Mouse (Mus musculus): ENCODE results near the gene Dennd4a.

The Dennd4a gene

GRCm38 (mm10) chr9:64779628-64780027, 31.5 kb upstream of the Dennd4a start:
- Histone ChIP-seq H3K36me3 (ENCODE audit: control insufficient read depth, insufficient read depth, low read length, poor library complexity, severe bottlenecking) (no peaks in the 10 kb centered on the region), H3K27me3 (ENCODE audit: control insufficient read depth, insufficient read depth, low read length, poor library complexity, severe bottlenecking) (no peaks in the 10 kb centered on the region)
- peak; percentile 77 for DNase-seq (ENCODE audit: low read depth, low spot score)

GRCm38 (mm10) chr9:64783511-64783910, 27.6 kb upstream of the Dennd4a start:
- no peak for DNase-seq (ENCODE audit: low read depth, low spot score)
- Histone ChIP-seq H3K27me3 (ENCODE audit: control insufficient read depth, insufficient read depth, low read length, poor library complexity, severe bottlenecking) (no peaks in the 10 kb centered on the region), H3K36me3 (ENCODE audit: control insufficient read depth, insufficient read depth, low read length, poor library complexity, severe bottlenecking) (no peaks in the 10 kb centered on the region)

DNA sequence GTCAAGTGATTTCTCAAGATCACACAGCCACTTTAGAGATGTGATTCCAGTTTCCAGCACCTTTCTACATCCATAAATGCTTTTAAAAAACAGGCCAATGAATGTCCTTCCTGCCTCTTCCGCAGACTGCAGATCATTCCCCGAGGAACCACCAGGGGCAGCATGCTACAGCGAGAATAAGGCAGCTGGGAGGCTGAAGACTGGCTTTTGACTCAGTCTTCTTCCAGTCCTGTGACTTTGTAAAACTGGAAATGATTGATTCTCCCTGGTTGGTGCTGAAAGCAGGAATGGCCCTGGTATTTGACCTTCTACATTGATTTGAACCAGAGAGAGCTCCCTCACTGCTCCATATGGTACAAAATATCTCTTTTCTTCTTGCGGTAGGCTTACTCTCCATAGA, 26.3 kb upstream of the Dennd4a start:
- H3K27me3 ChIP-seq (ENCODE audit: control insufficient read depth, insufficient read depth, low read length, poor library complexity, severe bottlenecking) = no peaks in the 10 kb centered on the region
- DNase-seq (ENCODE audit: low read depth, low spot score) = peak; percentile 89
- no peaks in the 10 kb centered on the region for H3K36me3 ChIP-seq (ENCODE audit: control insufficient read depth, insufficient read depth, low read length, poor library complexity, severe bottlenecking)

- no peak for DNase-seq (ENCODE audit: low read depth, low spot score)
- no peaks in the 10 kb centered on the region for H3K36me3 ChIP-seq (ENCODE audit: control insufficient read depth, insufficient read depth, low read length, poor library complexity, severe bottlenecking)
- H3K27me3 ChIP-seq (ENCODE audit: control insufficient read depth, insufficient read depth, low read length, poor library complexity, severe bottlenecking) = no peaks in the 10 kb centered on the region
These were observed 24.8 kb upstream of the Dennd4a start for GRCm38 (mm10) chr9:64786216-64786905.

DNA sequence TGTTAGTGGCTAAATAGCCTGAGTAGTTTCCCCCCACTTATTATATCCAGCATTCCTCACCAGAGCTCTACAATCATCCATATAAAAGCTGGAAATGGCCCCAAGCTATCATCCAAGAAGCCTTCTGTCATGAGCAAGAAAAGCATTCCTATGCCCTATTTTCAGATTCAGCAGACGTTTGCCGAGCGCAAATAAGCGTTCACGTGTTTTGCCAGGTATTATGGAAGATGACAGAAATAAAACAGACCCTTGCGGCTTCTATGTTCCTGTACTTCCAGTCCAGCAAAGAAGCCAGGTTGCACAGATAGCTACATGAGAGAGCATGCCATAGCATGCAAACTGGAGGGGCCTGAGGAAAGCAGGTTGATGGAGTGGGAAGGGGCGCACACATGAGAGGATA, 23.1 kb upstream of the Dennd4a start:
- Histone ChIP-seq H3K27me3 (ENCODE audit: control insufficient read depth, insufficient read depth, low read length, poor library complexity, severe bottlenecking) (no peaks in the 10 kb centered on the region), H3K36me3 (ENCODE audit: control insufficient read depth, insufficient read depth, low read length, poor library complexity, severe bottlenecking) (no peaks in the 10 kb centered on the region)
- no peak for DNase-seq (ENCODE audit: low read depth, low spot score)

GRCm38 (mm10) chr9:64789341-64789761, 21.8 kb upstream of the Dennd4a start:
- peak; percentile 97 for DNase-seq (ENCODE audit: low read depth, low spot score)
- Histone ChIP-seq H3K36me3 (ENCODE audit: control insufficient read depth, insufficient read depth, low read length, poor library complexity, severe bottlenecking) (no peaks in the 10 kb centered on the region), H3K27me3 (ENCODE audit: control insufficient read depth, insufficient read depth, low read length, poor library complexity, severe bottlenecking) (no peaks in the 10 kb centered on the region)

DNA sequence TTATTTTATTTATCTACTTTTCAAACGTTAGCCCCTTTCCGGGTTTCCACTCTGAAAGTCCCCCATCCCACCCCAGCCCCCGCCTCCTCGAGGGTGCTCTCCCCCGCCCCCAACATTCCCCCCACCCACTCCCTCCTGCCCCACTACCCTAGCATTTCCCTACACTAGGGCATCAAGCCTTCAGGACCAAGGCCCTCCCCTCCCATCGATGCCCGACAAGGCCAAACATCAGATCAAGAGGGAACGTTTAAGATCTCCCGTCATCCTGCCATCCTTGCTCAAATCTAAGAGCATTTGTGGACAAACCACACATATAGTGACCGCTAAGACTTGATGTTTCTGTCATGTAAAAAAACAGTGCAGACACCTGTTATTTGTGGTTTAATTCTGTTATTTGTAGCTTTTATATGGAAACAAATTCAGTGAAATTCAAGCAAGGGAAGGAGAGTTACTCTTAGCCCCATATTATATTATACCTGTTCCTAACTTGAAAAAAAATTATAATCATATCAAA, 21.2 kb upstream of the Dennd4a start:
- no peaks in the 10 kb centered on the region for H3K36me3 ChIP-seq (ENCODE audit: control insufficient read depth, insufficient read depth, low read length, poor library complexity, severe bottlenecking)
- DNase-seq (ENCODE audit: low read depth, low spot score) = peak; percentile 50
- H3K27me3 ChIP-seq (ENCODE audit: control insufficient read depth, insufficient read depth, low read length, poor library complexity, severe bottlenecking) = no peaks in the 10 kb centered on the region

DNA sequence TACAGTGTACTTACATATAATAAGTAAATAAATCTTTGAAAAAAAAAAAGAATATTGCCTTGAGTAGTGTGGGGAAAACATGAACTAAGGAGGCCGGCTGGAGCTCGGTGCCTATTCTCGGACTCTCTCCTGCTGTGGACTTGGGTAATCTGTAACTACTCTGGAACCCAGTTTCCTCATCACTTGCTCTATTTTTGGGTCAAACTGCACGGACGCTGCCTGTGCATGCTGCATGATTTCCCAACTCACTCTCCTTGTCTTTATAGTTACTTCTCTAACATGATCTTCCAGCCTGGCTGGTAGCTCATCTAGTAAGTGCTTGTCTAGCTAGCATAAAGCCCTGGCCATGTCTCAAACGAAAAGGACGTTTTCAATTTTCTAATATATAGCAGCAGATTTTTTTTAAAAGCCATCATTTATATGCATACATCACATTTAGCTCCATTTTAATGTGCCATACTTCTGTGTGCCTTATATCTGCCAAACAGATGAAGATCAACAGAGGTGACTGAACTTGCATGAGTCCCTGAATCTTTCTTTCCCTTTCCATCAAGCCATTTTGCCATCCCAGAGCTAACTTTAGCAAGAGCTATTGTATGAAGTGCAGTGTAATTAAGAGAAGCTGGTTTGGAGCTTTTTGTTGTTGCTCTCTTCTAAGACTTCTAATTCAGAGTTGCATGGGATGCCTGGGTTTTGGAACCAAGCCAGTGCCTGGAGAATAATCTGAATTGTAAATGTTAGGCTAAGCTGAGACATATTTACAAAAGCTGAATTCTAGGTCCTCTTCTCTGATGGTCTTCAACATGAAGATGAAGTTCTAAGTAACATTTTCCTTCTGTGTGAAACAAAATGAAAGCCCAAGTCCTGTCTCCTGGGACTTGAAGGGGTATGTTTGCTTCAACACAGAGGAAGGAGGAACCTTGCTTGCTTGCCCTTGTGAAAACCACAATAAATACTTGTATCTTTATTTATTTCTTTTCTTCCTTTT, 20.2 kb upstream of the Dennd4a start:
- peak; percentile 85 for DNase-seq (ENCODE audit: low read depth, low spot score)
- no peaks in the 10 kb centered on the region for H3K36me3 ChIP-seq (ENCODE audit: control insufficient read depth, insufficient read depth, low read length, poor library complexity, severe bottlenecking)
- H3K27me3 ChIP-seq (ENCODE audit: control insufficient read depth, insufficient read depth, low read length, poor library complexity, severe bottlenecking) = no peaks in the 10 kb centered on the region

DNA sequence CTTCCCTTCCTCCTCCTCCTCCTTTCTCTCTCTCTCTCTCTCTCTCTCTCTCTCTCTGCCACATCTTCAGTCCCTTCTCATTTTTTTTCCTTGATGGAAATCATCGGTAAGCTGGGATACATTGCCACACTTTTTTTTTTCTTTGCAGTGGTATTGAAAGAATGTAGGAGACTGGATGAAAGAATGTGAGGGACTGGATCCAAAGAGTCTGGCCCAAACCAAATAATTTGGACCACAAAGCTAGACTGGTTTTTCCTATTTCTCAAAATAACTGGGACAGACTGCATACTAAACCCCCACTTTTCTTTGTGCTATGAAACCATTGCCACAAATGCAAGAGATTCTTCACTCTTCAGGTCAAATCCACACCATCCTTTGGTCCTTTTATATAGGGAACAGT, 19.5 kb upstream of the Dennd4a start:
- DNase-seq (ENCODE audit: low read depth, low spot score) = no peak
- no peaks in the 10 kb centered on the region for H3K36me3 ChIP-seq (ENCODE audit: control insufficient read depth, insufficient read depth, low read length, poor library complexity, severe bottlenecking)
- H3K27me3 ChIP-seq (ENCODE audit: control insufficient read depth, insufficient read depth, low read length, poor library complexity, severe bottlenecking) = no peaks in the 10 kb centered on the region

GRCm38 (mm10) chr9:64792379-64793274, 18.5 kb upstream of the Dennd4a start:
- H3K27me3 ChIP-seq (ENCODE audit: control insufficient read depth, insufficient read depth, low read length, poor library complexity, severe bottlenecking) = no peaks in the 10 kb centered on the region
- no peaks in the 10 kb centered on the region; the same call in 1 of the 2 replicates for H3K36me3 ChIP-seq (ENCODE audit: control insufficient read depth, insufficient read depth, low read length, poor library complexity, severe bottlenecking)
- no peak for DNase-seq (ENCODE audit: low read depth, low spot score)

DNA sequence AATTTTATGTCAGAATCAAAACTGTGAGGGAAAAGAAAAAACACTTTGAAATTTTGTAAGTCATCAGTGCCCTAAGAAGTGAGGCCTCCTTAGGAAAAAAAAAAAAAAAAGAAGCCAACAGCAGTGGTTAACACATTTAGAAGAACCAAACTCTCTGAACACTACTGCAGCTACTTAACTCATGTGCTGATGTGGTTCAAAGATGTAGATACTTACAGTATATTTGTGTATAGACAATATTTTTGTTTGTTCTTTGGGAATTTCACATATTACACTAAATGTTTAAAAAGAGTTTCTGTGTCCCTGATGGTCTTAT, 17.9 kb upstream of the Dennd4a start:
- no peak for DNase-seq (ENCODE audit: low read depth, low spot score)
- H3K27me3 ChIP-seq (ENCODE audit: control insufficient read depth, insufficient read depth, low read length, poor library complexity, severe bottlenecking) = no peaks in the 10 kb centered on the region
- no peaks in the 10 kb centered on the region; the same call in 1 of the 2 replicates for H3K36me3 ChIP-seq (ENCODE audit: control insufficient read depth, insufficient read depth, low read length, poor library complexity, severe bottlenecking)

GRCm38 (mm10) chr9:64793794-64794193, 17.3 kb upstream of the Dennd4a start:
- H3K36me3 ChIP-seq (ENCODE audit: control insufficient read depth, insufficient read depth, low read length, poor library complexity, severe bottlenecking) = no peaks in the 10 kb centered on the region; the same call in 1 of the 2 replicates
- H3K27me3 ChIP-seq (ENCODE audit: control insufficient read depth, insufficient read depth, low read length, poor library complexity, severe bottlenecking) = no peaks in the 10 kb centered on the region
- no peak for DNase-seq (ENCODE audit: low read depth, low spot score)

GRCm38 (mm10) chr9:64794448-64795420, 16.4 kb upstream of the Dennd4a start:
- no peaks in the 10 kb centered on the region for H3K27me3 ChIP-seq (ENCODE audit: control insufficient read depth, insufficient read depth, low read length, poor library complexity, severe bottlenecking)
- H3K36me3 ChIP-seq (ENCODE audit: control insufficient read depth, insufficient read depth, low read length, poor library complexity, severe bottlenecking) = no peaks in the 10 kb centered on the region; the same call in 1 of the 2 replicates
- DNase-seq (ENCODE audit: low read depth, low spot score) = peak; percentile 51

All from splenic B cell, adult 2 months (primary cell).